Mouse (Mus musculus) gastrocnemius, adult 8-10 months (tissue): ENCODE measurements around the gene Slc11a2. TPM values are rescaled to one million over a fixed set of nuclear protein-coding genes. Genes with fewer than 3 reads are reported as not detected.
A peak's percentile ranks its signal among the peaks of the same experiment; 100 is the strongest.
"Not testable (repeated sequence)": the region's sequence is repeated elsewhere in the genome, so short reads cannot be mapped to it uniquely, and the experiment has no call there.

Experiments
- DNase-seq, 2 experiments: peaks; one replicate each; pipeline ENCODE4 v3.0.0; 2022; ENCODE audit warnings: low spot score in 2 of 2
- total RNA-seq, 4 experiments: library from RNA; stranded (reverse); gene quantifications; 2 replicates each; pipeline ENCODE4 v1.2.4; 2022

Gene Slc11a2
- total RNA-seq, 4 experiments from 2014 or later: 31.0 to 39.7 (median 36.9) TPM

DNA sequence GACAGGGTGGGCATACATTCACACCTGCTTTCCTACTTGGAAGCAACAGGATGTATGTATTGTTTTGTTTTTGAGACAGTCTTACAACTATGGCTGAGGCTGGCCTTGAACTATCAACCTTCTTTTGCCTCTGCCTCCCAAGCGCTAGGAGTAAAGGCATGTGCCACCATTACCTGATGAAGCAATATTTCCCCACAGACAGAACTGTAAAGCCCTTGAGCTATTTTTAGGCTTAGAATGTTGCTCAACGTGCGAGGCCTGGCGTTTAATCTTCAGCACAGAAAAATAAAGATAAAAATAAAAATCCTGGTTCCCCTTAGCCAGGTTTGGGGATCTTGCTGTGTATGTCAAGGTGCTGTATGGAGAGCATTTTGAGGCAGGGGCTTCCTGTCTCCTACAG, 11.2 kb upstream of the Slc11a2 start:
- DNase-seq: no peak

DNA sequence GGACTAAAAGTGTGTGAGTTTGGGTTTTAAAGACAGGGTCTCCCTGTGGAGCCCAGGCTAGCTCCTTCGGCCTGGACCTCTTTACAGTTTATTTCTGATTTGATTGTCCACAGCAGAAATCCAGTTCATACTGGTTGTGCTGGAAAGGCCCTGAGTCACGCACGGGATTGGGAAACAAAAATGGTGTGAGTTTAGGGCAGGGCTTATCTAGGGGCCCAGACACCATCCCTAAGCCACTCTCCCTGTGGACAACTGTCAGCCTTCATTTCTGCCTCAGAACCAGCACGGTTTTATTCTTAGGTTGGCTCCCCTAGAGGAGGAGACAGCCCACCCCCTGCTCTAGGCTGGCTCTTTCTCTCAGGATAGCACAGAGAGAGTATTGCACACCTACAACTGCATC, 8.4 kb upstream of the Slc11a2 start:
- no peak for DNase-seq

DNA sequence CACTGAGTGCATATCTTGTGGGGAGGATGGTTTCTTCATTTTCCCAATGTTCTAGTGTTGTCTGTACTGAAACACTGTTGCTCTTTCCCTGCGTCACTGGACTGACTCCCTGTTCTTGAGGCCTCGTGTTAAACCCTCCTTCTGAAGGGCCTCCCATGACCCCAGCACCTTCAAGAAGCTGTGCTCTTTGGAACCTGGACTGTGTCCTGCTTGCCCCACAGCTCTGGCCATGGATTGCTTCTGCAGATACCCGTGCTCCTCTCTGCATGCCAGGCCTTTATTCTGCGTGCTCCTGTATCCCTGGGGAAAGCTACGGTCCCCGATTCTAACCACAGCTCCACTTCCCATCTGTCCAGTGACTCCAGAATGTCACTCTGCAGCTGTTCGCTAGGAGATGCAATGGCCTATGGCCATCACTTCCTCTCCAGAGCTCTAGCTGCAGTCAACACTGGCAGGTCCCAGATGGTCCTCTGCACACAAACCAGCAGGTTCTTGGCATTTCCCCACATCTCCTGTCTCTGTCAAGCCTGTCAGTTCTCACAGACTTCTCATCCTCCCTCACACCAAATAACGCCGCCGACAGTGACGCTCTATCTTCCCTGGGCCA, 5.2 kb upstream of the Slc11a2 start:
- no peak for DNase-seq

DNA sequence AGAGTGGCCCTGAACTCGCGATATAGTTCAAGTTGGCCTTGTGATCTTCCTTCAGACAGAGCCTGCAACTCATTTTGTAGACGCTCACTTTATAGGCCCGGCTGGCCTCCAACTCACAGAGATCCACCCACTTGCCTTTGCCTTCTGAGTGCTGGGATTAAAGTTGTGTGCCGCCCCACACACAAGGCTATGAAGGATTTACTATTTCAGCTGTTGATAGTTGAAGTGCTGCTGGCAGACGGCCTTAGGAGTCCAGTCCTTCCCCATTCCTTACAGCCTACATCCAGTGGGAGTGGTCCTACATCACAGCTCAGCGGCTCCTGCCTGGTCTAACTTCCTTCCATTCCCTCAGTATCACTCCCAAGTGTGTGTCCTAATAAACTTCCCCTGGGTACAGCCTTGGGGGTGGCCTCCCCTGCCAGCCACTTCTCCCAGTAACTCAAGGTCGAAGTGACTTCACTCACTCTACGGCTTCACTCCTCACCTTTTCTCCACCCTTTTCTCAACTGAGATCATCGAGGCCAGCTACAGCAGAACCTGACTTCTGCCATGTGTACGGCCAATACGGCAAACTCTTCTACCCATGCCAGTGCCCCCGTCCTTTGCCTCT, 3.5 kb upstream of the Slc11a2 start:
- DNase-seq: no peak

DNA sequence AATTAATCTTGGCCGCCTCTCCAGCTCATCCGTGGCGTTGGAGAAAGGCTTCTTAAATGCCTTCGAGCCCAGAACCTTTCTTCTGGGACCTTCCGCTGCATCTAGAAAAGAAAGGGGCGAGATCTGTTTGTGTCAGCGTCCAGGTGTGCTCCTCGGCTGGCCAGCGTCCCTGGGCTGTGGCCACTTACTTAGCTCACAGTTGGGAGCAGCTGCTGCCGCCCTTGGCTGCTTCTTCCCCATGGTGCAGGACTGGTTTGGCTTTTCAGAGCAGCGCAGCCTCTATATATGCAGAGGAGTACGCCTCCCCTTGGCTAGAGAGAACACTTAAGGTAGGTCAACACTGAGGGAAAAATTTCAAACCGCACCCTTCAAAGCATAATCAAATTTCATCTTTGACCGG, 956 bp downstream of the Slc11a2 start:
- peak in 1 of 2 experiments; percentile 22 for DNase-seq

DNA sequence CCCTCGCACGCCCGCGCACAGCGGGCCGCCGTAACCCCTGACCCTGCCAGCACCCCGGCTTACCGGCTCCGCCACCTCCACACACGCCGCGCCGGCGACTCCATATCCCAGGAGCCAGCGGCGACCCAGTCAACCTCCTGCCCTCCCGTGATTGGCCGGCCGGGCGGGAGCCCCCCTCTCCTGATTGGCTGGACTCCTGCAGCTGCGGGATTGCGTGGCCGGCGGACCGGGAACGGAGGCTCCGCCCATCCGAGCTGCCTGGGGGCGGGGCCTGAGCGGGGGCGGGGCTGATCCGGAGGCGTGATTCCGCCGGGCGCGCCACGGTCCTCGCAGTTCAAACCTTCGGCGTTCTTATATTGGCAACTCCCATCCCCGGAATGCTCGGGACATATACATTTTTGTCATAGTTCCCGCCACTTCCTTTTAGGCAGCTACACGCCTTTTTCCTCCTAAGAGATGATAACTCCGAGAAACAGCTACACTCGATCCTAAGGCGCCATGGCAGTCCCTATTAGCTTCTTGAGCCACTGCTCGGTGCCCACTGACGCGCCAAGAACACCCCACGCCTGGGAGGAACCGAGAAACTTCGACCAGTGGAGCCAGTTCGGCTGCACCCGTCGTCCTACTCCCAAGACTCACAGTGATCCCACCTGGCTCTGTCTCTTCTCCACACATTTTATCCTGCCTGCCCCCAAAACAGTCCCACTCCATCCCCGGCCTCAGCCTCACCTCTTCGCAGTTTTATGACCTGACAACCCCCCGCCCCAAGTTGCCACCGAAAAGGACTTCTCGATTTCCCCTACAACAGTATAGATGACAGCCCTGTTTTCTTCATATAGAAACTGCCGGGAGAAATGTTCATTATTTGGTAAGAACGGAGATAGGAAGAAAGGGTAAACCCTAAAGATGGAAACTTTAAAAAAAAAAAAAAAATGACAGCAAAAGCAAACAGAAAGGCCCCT, 1.7 kb downstream of the Slc11a2 start:
- DNase-seq: peak; percentile 94 to 96

DNA sequence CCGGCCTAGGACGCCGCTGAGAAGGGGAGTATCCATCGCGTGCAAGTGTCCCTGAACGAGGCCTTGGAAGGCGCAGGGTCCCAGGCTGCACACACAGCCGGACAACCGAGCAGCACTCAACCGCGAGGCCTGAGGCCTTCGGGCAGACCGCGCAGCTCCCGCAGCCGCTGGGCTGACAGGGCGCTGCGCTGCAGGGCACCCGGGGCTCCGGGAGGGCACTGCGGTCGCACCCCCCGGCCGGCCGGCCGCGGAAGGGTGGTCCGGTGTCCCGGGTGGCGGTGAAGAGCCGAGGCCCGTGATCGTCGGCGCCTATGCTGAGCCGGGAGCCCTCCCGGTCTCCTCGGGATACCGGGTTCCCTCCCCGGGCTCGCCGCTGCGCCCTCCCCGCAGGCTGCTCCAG, 2.4 kb downstream of the Slc11a2 start:
- DNase-seq: no peak

DNA sequence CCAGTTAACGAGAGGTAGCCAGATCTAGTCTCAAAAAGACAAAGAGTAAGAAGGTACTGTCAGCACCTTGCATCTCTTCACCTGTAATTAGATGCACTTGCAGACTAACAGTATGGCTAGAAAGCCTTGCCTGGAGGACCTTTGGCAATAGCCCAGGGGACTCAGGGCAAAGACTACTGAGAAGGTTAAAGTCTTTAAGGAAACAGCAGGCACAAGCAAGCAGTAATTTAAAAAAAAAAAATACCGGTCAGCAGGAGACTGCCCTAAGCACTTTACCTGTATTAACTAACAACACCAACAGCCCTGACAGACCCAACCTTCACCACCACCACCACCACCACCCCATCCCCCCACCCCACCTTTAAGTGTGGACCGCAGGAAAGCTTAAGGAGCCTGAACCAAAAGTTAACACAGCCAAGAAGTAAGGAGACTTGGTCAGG, 3.1 kb downstream of the Slc11a2 start, which contains the start of gene Gm5475:
Gm5475 (plus strand) TSS at position 390 of the 440 bp plus-strand sequence.
- DNase-seq: not testable (repeated sequence)

DNA sequence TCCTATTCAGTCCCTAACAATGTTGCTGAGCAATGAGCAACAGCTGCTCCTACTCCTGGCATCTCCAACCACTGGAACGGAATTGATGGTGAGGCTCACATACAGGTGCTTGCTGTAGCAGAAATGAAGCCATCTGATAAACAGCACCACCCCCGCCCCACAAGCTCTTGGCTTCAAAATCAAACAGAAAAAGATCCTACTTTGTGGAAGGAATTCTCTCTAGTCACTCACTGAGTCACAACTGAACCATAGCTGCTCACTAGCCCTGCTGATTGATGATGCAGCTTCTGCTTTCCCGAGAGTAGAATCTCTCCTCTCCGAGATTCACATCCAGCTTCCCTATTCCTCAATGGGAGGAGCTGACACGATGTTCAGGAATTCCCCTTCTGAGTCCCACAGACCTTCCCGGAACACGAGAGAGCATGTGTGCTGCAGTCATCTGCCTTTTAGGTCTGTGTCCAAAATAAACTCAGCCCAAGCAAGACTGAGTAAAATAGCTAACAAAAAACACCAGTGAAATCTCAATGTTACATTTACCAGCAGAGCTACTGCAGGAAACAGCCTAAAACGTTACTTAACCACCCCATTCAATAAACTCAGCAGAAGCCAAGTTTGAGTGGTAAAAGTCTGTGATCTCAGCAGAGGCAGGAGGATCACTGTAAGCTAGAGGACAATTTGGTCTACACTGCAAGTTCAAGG, 3.7 kb downstream of the Slc11a2 start:
- DNase-seq: no peak

DNA sequence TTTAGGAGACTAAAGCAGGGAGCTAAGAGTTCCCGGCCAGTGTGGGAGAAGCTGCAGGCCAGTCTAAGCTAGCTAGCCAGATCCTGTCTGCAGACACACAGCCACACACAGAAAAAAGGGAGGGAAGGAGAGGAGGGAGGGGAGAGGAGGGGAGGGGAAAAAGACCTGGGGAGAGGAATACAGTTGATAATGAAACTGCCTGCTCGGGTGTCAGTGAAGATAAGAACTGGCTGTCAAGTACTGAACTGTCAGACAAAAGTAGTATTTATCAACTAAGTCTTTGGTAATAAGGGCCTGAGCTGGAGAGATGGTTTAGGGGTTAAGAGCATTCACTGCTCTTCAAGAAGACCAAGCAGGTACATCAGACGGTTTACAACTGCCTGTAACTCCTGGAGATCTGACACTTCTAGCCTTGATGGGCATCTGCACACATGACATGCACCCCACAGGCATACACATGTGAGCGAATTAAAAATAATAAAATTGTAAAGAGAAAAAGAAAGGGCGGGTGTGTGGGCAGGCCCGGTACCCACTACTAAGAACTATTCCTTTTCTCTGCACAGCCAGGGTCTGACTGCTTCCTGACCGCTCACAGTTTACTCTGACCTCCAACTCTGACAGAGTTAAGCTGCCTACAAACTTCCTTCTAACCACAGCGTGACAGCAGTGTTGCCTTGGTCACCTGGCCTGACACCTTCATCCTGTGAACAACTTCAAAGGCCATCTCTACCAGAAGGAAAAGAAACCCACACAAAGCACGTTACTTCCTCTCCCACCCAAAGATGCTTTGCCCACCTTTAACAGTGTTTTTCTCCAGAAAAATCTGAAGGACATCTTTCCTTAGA, 4.7 kb downstream of the Slc11a2 start:
- DNase-seq: no peak

DNA sequence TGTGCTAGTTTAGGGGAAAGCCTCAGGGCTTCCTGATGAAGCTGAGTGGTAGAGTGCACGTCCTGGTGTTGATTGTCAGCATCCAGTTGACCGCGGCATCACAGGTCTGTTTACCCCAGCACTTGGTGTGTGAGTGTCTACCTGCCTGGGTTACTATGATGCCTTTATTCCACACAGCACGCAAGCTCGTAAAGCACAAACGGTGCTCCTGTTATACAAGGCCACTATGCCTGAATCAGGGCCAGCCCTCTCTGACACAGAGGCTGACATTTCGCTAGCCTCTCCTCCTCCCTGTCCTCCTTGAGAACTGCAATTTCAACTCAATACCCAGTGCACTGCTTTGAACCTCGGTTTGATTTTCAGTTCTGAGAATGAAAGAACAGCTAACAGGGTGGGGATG, 5.6 kb downstream of the Slc11a2 start:
- DNase-seq: peak; percentile 33 to 39

DNA sequence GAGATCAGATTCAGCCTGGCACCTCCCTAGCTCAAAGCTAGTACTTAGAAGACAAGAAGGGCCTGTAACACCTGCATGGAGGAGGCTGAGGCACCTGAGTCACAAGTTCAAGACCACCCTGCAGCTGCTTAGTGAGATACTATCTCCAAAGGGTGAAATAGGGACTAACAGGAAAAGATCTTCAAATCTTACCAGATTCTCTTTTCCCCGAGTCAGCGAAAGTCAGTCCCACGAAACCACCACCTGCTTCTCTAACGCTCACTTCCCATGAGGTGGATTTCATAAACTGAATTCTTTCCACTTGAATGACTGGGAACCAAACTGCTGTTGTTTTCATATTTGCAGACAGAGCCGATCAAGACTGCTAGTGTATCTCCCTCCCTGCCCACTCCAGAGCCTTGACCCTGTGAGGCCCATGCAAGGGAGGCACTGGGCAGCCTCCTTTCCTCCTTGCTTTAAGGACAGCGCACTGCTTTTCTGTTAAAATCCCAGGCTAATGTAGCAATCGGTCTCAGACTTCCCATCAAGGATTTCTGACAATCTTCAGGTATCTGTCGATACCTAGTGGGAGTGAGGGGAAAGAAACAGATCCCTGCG, 6.9 kb downstream of the Slc11a2 start:
- DNase-seq: no peak

DNA sequence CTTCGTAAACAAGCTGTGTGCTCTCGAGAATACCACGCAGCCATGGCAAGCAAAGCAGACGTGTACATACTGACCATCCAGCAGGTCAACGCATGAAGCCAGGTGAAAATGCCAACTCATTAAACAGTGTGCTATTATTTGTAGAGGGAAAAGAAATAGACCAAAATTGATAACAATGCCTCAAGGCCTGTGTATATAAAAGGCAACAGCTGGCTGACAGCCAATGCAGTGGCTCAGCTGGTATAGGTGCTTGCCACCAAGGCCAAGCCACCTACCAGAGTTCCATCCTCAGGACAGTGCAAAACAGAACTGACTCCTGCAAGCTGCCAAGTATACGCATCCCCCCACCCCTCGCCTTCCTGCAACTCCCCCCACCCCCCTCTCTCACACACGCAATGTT, 9.2 kb downstream of the Slc11a2 start:
- DNase-seq: no peak

DNA sequence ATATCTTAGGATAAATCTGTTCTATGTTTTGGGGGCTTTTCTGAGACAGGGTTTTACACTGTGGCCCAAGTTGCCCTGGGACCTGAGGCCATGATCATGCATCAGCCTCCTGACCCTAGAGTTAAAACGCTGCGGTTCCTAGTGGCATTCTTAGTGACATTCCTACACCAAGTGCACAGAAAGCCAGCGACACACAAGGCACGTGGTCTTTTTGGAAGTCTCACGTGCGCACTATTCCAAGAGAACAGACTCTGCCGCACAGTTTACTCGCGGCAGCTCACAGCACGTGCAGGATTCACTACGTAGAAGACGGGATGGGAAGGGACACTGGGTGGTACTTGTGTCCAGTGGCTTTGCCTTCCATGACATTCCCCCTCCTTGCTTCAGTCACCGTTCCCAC, 9.9 kb downstream of the Slc11a2 start:
- no peak for DNase-seq

DNA sequence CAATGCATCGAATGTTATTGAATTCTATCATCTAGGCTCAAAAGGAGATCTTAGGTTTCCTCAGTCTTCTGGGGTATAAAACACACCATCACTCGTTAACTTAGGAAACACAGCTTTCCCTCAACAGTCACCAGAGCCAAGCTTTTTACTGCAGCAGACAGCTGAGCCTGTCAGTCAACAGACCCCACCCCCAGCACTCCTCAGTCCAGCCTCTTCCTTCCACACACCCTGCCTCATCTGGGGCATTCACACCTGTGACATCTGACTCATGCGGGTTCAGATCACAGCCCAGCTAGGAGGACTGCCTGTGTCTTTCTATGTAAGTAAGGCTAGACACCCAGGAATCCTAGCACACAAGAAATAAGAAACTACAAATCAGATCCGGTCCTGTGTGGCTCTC, 10.9 kb downstream of the Slc11a2 start:
- peak; percentile 50 to 57 for DNase-seq

DNA sequence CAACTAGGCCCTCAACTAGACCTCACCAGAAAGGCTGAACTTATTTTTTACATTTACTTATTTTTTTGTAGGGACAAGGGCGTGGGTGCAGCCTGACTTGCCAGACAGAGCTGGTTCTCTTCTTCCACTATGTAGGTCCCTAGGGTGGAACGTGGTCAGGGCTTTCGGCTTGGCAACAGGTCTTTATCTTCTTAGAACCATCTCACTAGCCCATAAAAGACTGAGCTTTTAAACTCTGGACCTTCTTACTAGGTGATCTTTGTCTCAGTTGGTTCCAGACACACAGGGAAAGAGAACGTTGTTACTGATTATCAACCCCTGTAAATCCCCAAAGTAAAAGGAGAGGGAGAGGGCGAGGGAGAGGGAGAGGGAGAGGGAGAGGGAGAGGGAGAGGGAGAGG, 11.6 kb downstream of the Slc11a2 start:
- no peak for DNase-seq

DNA sequence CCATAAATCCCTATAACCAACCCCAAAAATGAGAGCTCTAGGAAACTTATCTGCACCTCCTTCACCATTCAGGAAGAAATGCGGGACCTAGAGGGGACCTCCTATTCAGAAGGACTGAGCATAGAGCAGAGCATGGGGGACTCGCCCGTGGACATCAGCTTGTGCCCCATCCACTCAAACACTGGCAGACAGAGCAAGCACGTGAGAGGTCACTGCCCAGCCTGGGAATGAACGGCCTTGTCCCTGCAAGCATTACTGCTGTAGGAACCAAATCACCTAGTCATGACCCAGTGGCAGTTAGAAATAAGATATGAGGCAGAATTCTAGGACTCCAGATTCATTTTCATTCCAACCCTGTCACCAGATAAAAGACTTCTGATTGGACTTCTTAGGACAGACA, 13.1 kb downstream of the Slc11a2 start:
- no peak for DNase-seq

DNA sequence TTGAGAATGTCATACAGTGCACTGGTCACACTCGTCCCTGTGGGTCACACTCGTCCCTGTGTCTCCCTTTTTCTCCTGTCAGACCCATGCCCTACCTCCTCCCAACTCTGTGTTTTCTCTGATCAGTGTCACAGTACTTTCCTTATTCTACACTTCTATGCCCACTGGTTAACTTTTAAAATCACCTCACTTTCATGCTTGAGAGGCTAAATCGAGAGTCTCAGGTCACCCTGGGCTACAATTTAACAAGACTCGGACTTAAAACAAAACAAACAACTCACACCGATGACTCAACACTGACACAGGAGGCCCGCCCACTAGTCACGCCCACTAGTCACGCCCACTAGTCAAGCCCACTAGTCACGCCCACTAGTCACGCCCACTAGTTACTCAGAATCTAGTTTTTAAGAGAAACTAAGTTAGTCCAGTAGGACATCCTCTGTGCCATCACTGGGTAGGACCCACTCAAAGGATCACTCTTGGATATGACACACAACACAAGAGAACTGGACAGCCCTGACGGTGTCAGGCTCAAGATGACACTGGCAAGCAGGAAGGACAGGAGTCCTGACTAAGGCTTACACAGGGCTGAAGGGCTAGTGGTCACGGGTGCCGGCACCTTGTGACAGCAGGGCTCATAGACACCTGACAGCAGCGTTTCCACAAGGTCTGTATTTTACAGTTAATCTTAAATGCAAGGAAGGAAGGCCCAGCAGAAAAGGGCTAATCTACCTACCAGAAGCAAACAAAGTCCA, 13.8 kb downstream of the Slc11a2 start:
- DNase-seq: no peak

DNA sequence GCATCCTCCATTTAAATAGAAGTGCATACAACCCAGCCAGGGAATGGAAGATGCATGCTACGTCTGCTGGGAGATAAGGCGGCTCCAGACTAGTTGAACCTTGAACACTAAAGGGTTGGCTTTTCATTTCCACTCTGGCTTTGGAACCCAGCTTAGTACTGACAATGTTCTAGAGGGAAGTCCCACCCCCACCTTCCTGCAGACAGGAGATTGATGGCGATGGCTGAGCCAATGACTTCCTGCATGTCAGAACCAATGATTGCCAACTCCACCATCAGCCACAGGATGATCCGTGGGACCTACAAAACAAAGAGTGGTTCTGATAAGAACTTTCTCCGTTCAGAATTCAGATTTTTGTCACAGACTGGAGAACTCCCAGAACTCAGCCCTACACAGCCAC, 18.8 kb downstream of the Slc11a2 start:
- no peak for DNase-seq
